Mouse (Mus musculus) thymus, adult 2 months (tissue): ENCODE measurements around the gene Borcs5.

ENCODE experiments used
- CTCF ChIP-seq: fragments of 200-500 bp; IDR thresholded peaks from 2 replicates; pipeline ENCODE4 v1.5.1; 2012; ENCODE audit warnings: mild to moderate bottlenecking, control low read depth, low read length, moderate library complexity, borderline replicate concordance; ENCODE audit not compliant: control insufficient read depth, poor library complexity, insufficient read depth; ENCODE audit errors: extremely low read depth
- POLR2A ChIP-seq: fragments of 200-500 bp; IDR thresholded peaks from 2 replicates; pipeline ENCODE4 v1.6.1; 2012; ENCODE audit warnings: mild to moderate bottlenecking, low read length, control low read depth, moderate library complexity; ENCODE audit not compliant: control insufficient read depth, poor library complexity, insufficient read depth; ENCODE audit errors: extremely low read depth

- no peak for TF ChIP-seq CTCF
- TF ChIP-seq POLR2A, result no peak
Observed at GRCm38 (mm10) chr6:134717886-134718667, 78.8 kb downstream of the Borcs5 start.
